Mouse (Mus musculus): ENCODE data around the gene Lyl1.

Lyl1 gene

GRCm38 (mm10) chr8:84700941-84701911, at the start of gene Lyl1:
Gene Lyl1 (plus strand): TSS chr8:84701457.
- DNase-seq (ENCODE audit: low spot score) = no peak

DNA sequence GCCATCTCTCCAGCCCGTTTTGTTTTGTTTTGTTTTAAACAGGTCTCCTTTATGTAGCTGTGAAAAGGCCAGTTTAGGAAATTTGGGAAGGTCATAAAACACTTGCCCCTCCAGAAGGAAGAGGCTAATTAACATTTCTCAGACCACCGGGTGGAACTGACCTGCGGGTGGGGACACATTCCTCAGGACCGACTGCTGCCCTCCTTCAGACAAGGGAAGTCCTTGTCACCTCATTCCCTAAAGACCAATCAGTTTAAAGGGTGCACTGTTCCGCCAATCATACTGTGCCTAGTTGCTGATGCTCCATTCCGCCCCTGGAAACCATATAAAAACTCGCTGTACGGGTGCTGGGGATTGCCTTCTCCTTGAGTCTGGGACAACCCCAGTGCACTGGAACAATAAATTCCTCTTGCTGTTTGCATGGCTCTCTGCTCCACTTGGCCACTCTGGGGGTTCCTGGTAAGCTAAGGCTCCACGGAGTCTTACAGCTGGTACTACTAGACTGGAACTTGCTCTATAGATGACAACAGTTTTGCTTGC, 48.1 kb upstream of the Lyl1 start:
- no peak for DNase-seq (ENCODE audit: low spot score)

DNA sequence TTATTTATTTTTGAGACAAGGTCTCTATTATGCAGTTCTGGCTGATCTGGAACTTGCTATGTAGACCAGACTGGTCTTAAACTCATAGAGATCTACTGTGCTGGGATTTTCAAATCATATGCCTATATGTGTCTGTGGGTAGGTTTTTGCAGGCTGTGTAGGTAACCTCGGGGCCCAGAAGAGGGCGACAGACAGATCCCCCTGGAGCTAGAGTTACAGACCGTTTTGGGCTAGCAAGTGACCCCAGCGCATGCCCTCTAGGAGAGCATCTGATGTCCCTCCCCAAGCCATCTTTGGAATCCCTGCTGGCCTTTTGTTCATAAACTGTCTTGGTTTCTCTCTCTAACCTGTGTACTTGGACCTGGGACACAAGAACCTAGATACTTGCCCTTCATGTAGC, 46.7 kb upstream of the Lyl1 start:
- no peak for DNase-seq (ENCODE audit: low spot score)

DNA sequence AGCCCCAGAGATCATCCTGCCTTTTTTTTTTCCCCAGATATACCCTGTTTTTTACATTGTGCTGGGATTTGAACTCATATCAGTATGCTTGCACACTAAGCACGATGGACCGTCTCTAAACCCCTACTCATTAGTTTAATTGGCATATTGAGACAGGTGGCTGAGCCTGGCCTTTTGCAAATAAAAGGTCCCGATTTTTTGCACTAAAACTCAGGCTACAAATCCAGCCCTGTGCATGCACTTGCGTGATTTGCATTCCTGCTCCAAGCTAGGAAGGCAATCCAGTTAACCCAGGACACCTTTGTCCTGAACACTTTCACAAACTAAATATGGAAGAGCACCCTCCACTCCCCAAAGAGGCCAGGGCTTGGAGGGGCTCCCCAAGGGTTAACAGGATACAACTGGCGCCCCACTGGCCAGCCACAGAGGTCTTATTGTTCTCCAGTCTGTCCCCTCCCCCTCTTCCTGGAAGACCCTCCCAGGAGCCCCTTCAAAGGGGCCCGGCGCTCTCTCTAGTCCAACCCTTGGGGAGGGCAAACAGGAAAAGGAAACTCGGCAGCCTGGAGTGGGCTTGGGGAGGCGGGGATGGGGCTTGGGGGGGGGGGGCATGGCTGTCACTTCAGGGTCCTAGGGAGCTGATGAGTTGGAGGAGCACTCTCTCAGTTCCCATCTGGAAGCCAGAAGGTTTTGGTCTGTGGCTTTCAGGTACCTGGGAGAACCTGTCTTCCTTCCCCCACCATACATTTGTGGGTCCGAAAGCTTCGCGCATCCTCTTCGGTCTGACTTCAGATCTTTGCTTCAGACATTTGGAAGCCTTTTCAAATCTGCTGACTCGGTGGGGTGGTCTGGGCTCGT, 45.7 kb upstream of the Lyl1 start:
- DNase-seq (ENCODE audit: low spot score) = no peak

GRCm38 (mm10) chr8:84656191-84656525, 45.1 kb upstream of the Lyl1 start:
- DNase-seq (ENCODE audit: low spot score) = no peak

- DNase-seq (ENCODE audit: low spot score) = peak; percentile 63
These were observed 44.6 kb upstream of the Lyl1 start for GRCm38 (mm10) chr8:84656641-84657126.

DNA sequence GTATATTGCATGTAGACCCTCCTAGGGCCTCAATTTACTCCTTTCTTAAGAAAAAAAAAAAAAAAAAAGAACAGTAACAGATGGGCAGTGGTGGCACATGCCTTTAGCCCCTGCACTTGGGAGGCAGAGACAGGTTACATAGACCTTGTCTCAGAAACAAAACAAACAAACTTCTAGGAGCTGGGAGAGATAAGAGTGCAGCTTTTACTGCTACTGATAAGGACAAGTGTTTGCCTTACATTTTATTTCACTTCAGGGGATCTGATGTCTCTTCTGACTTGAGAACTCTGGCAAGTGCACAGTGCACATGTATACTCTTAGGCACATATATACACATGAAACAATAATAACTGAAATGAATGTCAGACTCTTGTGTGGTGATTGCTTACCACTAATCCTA, 44.1 kb upstream of the Lyl1 start:
- DNase-seq (ENCODE audit: low spot score) = no peak

GRCm38 (mm10) chr8:84657680-84658079, 43.6 kb upstream of the Lyl1 start:
- DNase-seq (ENCODE audit: low spot score) = no peak

- no peak for DNase-seq (ENCODE audit: low spot score)
These were observed 42.3 kb upstream of the Lyl1 start for GRCm38 (mm10) chr8:84658951-84659350.

DNA sequence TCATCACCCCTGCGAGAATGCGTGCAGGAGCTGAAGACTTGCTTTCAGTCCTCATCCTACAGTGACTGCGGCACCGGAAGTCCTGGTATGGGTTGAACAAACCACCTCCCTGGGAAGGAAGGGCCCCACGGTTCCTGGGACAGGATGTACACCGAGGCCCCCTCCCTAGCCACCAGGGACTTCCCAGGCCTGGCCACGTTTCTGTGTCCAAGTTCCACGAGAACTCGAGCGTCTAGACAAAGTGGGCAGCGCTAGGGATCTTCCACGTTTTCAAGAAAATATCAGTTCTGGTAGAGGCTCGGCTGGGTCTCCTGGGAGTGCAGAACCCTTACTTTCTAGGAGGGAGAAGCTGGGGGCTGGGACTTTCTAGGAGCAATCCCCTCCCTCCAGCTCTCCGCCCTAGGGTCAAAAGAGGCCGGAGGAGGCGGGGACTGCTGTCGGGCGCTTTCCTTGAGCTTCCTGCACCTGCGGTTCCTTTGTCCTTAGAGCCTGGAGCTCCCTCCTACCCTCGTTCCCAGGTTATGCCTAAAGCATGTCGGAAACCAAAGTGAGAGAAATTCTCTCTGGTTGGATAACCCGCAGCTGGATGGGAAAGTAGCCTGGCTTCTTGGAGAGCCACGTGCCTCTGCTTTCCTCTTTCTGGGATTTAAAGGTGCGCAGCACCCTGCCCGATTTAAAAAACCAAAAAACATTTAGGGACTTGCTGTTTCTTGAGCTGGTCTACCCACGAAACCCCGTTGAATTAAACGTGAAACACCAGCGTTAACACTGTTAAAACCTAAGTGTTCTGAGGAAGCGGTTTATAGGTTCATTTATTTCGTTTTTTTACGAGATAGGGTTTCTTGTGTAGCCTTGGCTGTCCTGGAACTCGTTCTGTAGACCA, 41.1 kb upstream of the Lyl1 start:
- DNase-seq (ENCODE audit: low spot score) = peak; percentile 47

DNA sequence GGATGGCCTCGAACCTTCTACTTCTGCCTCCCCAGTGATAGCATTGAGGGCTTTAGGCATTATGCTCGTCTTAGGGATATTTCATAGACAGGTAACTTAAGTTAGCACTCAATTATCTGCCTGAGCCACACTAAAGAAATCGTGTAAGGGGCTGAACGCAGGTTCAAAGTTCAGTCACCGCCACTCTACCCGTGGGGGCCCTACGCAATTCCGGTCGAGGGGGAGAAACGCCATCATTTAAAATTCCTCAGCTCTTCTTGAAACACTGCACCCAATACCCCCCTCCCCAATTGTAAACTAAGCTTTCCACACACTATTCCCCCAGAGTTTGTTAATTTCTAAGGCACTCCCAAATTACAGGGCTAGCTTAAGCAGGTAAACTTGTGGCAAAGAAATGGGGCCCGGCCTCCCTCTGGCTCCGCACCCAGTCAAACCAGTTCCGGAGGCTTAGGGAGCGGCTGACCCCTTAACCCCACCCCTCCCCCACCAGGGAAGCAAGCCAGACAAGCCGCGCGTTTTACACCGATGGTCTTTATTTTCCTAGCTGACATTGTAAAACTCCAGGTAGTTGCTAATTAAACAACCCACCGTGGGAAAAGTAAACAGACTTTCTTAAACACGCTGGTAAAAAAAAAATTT, 40.3 kb upstream of the Lyl1 start:
- DNase-seq (ENCODE audit: low spot score) = no peak

DNA sequence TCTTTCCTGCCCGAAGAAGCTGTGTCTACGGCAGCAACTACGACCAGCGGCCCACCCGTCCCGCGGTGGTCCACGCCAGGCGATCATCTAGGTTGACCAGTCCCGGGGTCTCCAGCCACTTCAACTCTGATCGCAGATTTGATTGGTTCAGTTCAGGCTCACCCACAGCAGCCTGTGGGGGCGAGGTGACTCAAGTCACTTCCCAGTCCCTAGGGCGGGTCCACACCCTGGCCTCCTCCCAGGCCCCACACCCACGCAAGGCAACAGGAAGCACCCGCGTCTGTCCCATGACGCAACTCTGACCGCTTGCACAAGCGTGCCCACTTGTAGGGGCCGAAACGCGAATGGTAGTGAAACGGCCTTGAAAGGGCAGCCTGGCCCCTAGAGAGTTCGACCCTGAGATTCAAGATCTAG, 39.8 kb upstream of the Lyl1 start:
- peak; percentile 83 for DNase-seq (ENCODE audit: low spot score)

GRCm38 (mm10) chr8:84661961-84662571, 39.2 kb upstream of the Lyl1 start:
- DNase-seq (ENCODE audit: low spot score) = no peak

GRCm38 (mm10) chr8:84662581-84663065, 38.6 kb upstream of the Lyl1 start, which contains the start of gene Ier2:
Gene Ier2 (minus strand): TSS chr8:84662852.
- DNase-seq (ENCODE audit: low spot score) = peak; percentile 93

DNA sequence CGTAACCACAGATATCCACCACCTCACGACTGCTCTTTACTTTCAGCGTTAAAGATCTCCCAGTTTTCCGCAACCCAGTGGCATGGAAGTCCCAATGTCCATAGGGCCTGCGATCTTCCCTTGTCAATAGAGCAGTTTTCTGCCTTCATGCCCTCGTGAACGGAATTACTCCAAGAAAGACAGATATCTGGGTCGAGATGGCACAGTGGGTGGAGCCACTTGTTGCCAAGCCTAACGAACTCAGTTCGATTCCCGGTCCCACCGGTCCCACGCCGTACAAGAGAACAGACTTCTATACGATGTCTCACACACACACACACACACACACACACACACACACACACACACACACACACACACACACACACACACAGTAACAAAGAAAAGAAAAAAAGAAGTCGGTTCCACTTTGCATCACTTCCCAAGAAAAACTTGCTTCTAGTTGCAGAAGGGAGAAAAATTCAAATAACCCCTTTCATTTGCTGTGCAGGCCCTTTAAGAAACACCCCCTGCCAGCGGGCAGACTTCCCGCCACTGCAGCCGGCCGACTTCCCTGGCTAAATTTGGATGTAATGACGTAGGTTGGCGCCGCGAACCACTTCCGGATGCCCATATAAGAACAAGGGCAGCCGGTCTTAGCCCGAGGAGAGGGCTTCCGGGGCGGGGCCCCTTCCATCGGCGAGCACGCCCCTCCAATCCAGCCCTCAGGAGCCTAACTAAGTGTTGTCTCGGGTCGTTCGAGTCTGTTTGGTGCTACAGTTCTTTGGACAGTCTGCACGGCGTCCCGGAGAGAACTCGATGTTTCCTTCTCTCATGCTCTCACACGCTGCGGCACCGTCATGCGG, 37.6 kb upstream of the Lyl1 start:
- peak; percentile 96 for DNase-seq (ENCODE audit: low spot score)

GRCm38 (mm10) chr8:84664566-84665384, 36.5 kb upstream of the Lyl1 start:
- DNase-seq (ENCODE audit: low spot score) = peak; percentile 65

DNA sequence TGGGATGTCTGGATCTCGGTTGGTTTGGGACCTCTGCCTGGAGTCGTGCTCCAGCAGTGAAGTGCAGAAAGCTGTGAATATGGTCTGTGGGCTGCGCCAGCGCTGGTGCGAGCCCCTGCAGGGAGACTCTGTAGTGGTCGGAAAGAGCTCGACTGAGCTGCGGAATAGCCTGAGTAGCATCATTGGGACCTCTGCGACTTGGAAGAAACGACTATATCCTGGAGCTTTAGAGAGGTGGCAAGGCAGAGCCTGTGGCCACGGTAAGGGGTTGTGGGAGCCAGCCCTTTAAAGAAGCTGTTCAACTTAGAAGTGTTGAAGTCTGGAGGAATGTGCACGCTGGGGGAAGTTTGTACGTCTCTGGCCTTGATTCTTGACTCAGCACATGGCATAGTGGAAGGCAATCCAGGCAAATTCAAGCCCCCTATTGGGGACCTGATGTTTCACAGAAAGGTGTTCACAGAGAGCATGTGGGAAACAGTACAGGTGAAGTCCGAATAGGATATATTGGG, 35.8 kb upstream of the Lyl1 start:
- DNase-seq (ENCODE audit: low spot score) = no peak

GRCm38 (mm10) chr8:84668081-84668480, 33.2 kb upstream of the Lyl1 start:
- DNase-seq (ENCODE audit: low spot score) = no peak

All from ovary, adult 18-20 months (tissue).